Mouse (Mus musculus): ENCODE measurements around the gene Sipa1l3. TPM values are rescaled to one million over a fixed set of nuclear protein-coding genes. Genes with fewer than 3 reads are reported as not detected.

Sipa1l3 gene
- polyA plus RNA-seq, 1 experiment = 44.6 TPM

GRCm38 (mm10) chr7:29352246-29352645 lies 166.2 kb downstream of the Sipa1l3 start:
- TF ChIP-seq CTCF (conservative IDR thresholded peaks at IDR 0.05; ENCODE audit: insufficient read depth, insufficient read length, low read depth, low read length) (no peak), POLR2A (IDR thresholded peaks at IDR 0.05; ENCODE audit: low read depth, low read length) (no peak)
- Histone ChIP-seq H3K27me3 (replicated peaks; ENCODE audit: control insufficient read depth, insufficient read depth, low read length) (no peaks in the 10 kb centered on the region), H3K4me1 (ENCODE audit: control insufficient read depth, insufficient read depth, low read length) (no peaks in the 10 kb centered on the region), H3K4me3 (ENCODE audit: insufficient read depth, low read depth, low read length) (no peak overlapping the region), H3K27ac (ENCODE audit: insufficient read depth, low read depth, low read length) (no peak overlapping the region), H3K36me3 (ENCODE audit: control insufficient read depth, insufficient read depth, low read length) (no peaks in the 10 kb centered on the region)
- no peak for DNase-seq
- WGBS = 89% methylated on average over 8 of the region's 8 CpGs

- Histone ChIP-seq H3K4me1 (ENCODE audit: control insufficient read depth, insufficient read depth, low read length) (no peaks in the 10 kb centered on the region), H3K27ac (ENCODE audit: insufficient read depth, low read depth, low read length) (no peak overlapping the region), H3K36me3 (ENCODE audit: control insufficient read depth, insufficient read depth, low read length) (no peaks in the 10 kb centered on the region), H3K4me3 (ENCODE audit: insufficient read depth, low read depth, low read length) (no peak overlapping the region), H3K27me3 (replicated peaks; ENCODE audit: control insufficient read depth, insufficient read depth, low read length) (no peaks in the 10 kb centered on the region)
- WGBS = 91% methylated on average over 10 of the region's 10 CpGs
- no peak for TF ChIP-seq CTCF (conservative IDR thresholded peaks at IDR 0.05; ENCODE audit: insufficient read depth, insufficient read length, low read depth, low read length)
- TF ChIP-seq POLR2A (IDR thresholded peaks at IDR 0.05; ENCODE audit: low read depth, low read length) = no peak
- DNase-seq = no peak
These were observed 168.0 kb downstream of the Sipa1l3 start for GRCm38 (mm10) chr7:29350489-29350888.

GRCm38 (mm10) chr7:29346212-29346611 lies 172.2 kb downstream of the Sipa1l3 start:
- H3K36me3 ChIP-seq (ENCODE audit: control insufficient read depth, insufficient read depth, low read length) = no peaks in the 10 kb centered on the region
- WGBS = 84% methylated on average over 3 of the region's 3 CpGs
- no peaks in the 10 kb centered on the region for H3K4me1 ChIP-seq (ENCODE audit: control insufficient read depth, insufficient read depth, low read length)
- no peak for TF ChIP-seq CTCF (conservative IDR thresholded peaks at IDR 0.05; ENCODE audit: insufficient read depth, insufficient read length, low read depth, low read length)
- no peak for TF ChIP-seq POLR2A (IDR thresholded peaks at IDR 0.05; ENCODE audit: low read depth, low read length)
- no peaks in the 10 kb centered on the region for H3K27me3 ChIP-seq (replicated peaks; ENCODE audit: control insufficient read depth, insufficient read depth, low read length)
- no peak overlapping the region for H3K27ac ChIP-seq (ENCODE audit: insufficient read depth, low read depth, low read length)
- no peak overlapping the region for H3K4me3 ChIP-seq (ENCODE audit: insufficient read depth, low read depth, low read length)
- DNase-seq = no peak

- DNase-seq = no peak
- 92% methylated on average over 4 of the region's 4 CpGs for WGBS
- H3K27ac ChIP-seq (ENCODE audit: insufficient read depth, low read depth, low read length) = no peak overlapping the region
- no peaks in the 10 kb centered on the region for H3K4me1 ChIP-seq (ENCODE audit: control insufficient read depth, insufficient read depth, low read length)
- no peak overlapping the region for H3K4me3 ChIP-seq (ENCODE audit: insufficient read depth, low read depth, low read length)
- no peaks in the 10 kb centered on the region for H3K27me3 ChIP-seq (replicated peaks; ENCODE audit: control insufficient read depth, insufficient read depth, low read length)
- TF ChIP-seq CTCF (conservative IDR thresholded peaks at IDR 0.05; ENCODE audit: insufficient read depth, insufficient read length, low read depth, low read length) (no peak), POLR2A (IDR thresholded peaks at IDR 0.05; ENCODE audit: low read depth, low read length) (no peak)
- no peaks in the 10 kb centered on the region for H3K36me3 ChIP-seq (ENCODE audit: control insufficient read depth, insufficient read depth, low read length)
These were observed 172.9 kb downstream of the Sipa1l3 start for GRCm38 (mm10) chr7:29345534-29345933.

- no peaks in the 10 kb centered on the region for H3K36me3 ChIP-seq (ENCODE audit: control insufficient read depth, insufficient read depth, low read length)
- WGBS = 95% methylated on average over 7 of the region's 7 CpGs
- TF ChIP-seq POLR2A (IDR thresholded peaks at IDR 0.05; ENCODE audit: low read depth, low read length) (no peak), CTCF (conservative IDR thresholded peaks at IDR 0.05; ENCODE audit: insufficient read depth, insufficient read length, low read depth, low read length) (no peak)
- no peak overlapping the region for H3K27ac ChIP-seq (ENCODE audit: insufficient read depth, low read depth, low read length)
- no peak overlapping the region for H3K4me3 ChIP-seq (ENCODE audit: insufficient read depth, low read depth, low read length)
- H3K4me1 ChIP-seq (ENCODE audit: control insufficient read depth, insufficient read depth, low read length) = no peaks in the 10 kb centered on the region
- no peak for DNase-seq
- no peaks in the 10 kb centered on the region for H3K27me3 ChIP-seq (replicated peaks; ENCODE audit: control insufficient read depth, insufficient read depth, low read length)
These were observed 174.7 kb downstream of the Sipa1l3 start for GRCm38 (mm10) chr7:29343746-29344145.

GRCm38 (mm10) chr7:29342489-29343092 lies 175.8 kb downstream of the Sipa1l3 start:
- Histone ChIP-seq H3K36me3 (ENCODE audit: control insufficient read depth, insufficient read depth, low read length) (no peaks in the 10 kb centered on the region), H3K4me3 (ENCODE audit: insufficient read depth, low read depth, low read length) (no peak overlapping the region), H3K4me1 (ENCODE audit: control insufficient read depth, insufficient read depth, low read length) (no peaks in the 10 kb centered on the region), H3K27me3 (replicated peaks; ENCODE audit: control insufficient read depth, insufficient read depth, low read length) (no peaks in the 10 kb centered on the region), H3K27ac (ENCODE audit: insufficient read depth, low read depth, low read length) (no peak overlapping the region)
- WGBS = 65% methylated on average over 8 of the region's 8 CpGs
- TF ChIP-seq CTCF (conservative IDR thresholded peaks at IDR 0.05; ENCODE audit: insufficient read depth, insufficient read length, low read depth, low read length) (no peak), POLR2A (IDR thresholded peaks at IDR 0.05; ENCODE audit: low read depth, low read length) (no peak)
- peak; percentile 6 for DNase-seq

GRCm38 (mm10) chr7:29341722-29342121 lies 176.7 kb downstream of the Sipa1l3 start:
- 88% methylated on average over 12 of the region's 12 CpGs for WGBS
- TF ChIP-seq CTCF (conservative IDR thresholded peaks at IDR 0.05; ENCODE audit: insufficient read depth, insufficient read length, low read depth, low read length) = no peak
- no peak for TF ChIP-seq POLR2A (IDR thresholded peaks at IDR 0.05; ENCODE audit: low read depth, low read length)
- DNase-seq = no peak
- Histone ChIP-seq H3K36me3 (ENCODE audit: control insufficient read depth, insufficient read depth, low read length) (no peaks in the 10 kb centered on the region), H3K4me1 (ENCODE audit: control insufficient read depth, insufficient read depth, low read length) (no peaks in the 10 kb centered on the region), H3K4me3 (ENCODE audit: insufficient read depth, low read depth, low read length) (no peak overlapping the region), H3K27ac (ENCODE audit: insufficient read depth, low read depth, low read length) (no peak overlapping the region), H3K27me3 (replicated peaks; ENCODE audit: control insufficient read depth, insufficient read depth, low read length) (no peaks in the 10 kb centered on the region)

Measured in kidney, adult 2 months (tissue).